Mouse (Mus musculus): ENCODE measurements at regions not wholly inside any gene's neighbourhood (a gene's known extent, or its start where the extent isn't known, plus 50 kb on each side); places are given as distances from the start of the nearest gene placed in this dataset.

- Histone ChIP-seq H3K9me3 (ENCODE audit: control insufficient read depth, low read length) (no peaks in the 10 kb centered on the region), H3K4me2 (ENCODE audit: low read length) (no peak overlapping the region), H3K9ac (replicated peaks; ENCODE audit: low read length) (no peak overlapping the region), H3K27ac (replicated peaks; ENCODE audit: low read depth, low read length) (no peak overlapping the region), H3K4me3 (replicated peaks; ENCODE audit: low read depth, low read length) (no peak overlapping the region), H3K4me1 (ENCODE audit: control insufficient read depth, insufficient read depth, low read length) (no peaks in the 10 kb centered on the region), H3K36me3 (ENCODE audit: control insufficient read depth, insufficient read depth, low read length) (no peaks in the 10 kb centered on the region), H3K27me3 (ENCODE audit: control insufficient read depth, insufficient read depth, low read length) (no peaks in the 10 kb centered on the region)
- WGBS = 87% methylated on average over 6 of the region's 6 CpGs
- DNase-seq = no peak
- ATAC-seq (ENCODE audit: low FRiP score, low TSS enrichment) = no peak
Measured at GRCm38 (mm10) chr13:72977213-72977612, 283.1 kb upstream of the Irx4 start.

GRCm38 (mm10) chr13:72977971-72978370 is 282.3 kb upstream of the Irx4 start:
- no peaks in the 10 kb centered on the region for H3K4me1 ChIP-seq (ENCODE audit: control insufficient read depth, insufficient read depth, low read length)
- no peaks in the 10 kb centered on the region for H3K36me3 ChIP-seq (ENCODE audit: control insufficient read depth, insufficient read depth, low read length)
- no peak for ATAC-seq (ENCODE audit: low FRiP score, low TSS enrichment)
- H3K9me3 ChIP-seq (ENCODE audit: control insufficient read depth, low read length) = no peaks in the 10 kb centered on the region
- no peak overlapping the region for H3K9ac ChIP-seq (replicated peaks; ENCODE audit: low read length)
- H3K27me3 ChIP-seq (ENCODE audit: control insufficient read depth, insufficient read depth, low read length) = no peaks in the 10 kb centered on the region
- 82% methylated on average over 3 of the region's 3 CpGs for WGBS
- H3K27ac ChIP-seq (replicated peaks; ENCODE audit: low read depth, low read length) = no peak overlapping the region
- H3K4me2 ChIP-seq (ENCODE audit: low read length) = no peak overlapping the region
- H3K4me3 ChIP-seq (replicated peaks; ENCODE audit: low read depth, low read length) = no peak overlapping the region
- DNase-seq = no peak

GRCm38 (mm10) chr13:72978966-72979365 is 281.3 kb upstream of the Irx4 start:
- Histone ChIP-seq H3K9ac (replicated peaks; ENCODE audit: low read length) (no peak overlapping the region), H3K36me3 (ENCODE audit: control insufficient read depth, insufficient read depth, low read length) (no peaks in the 10 kb centered on the region), H3K4me2 (ENCODE audit: low read length) (no peak overlapping the region), H3K27me3 (ENCODE audit: control insufficient read depth, insufficient read depth, low read length) (no peaks in the 10 kb centered on the region), H3K27ac (replicated peaks; ENCODE audit: low read depth, low read length) (no peak overlapping the region), H3K9me3 (ENCODE audit: control insufficient read depth, low read length) (no peaks in the 10 kb centered on the region), H3K4me3 (replicated peaks; ENCODE audit: low read depth, low read length) (no peak overlapping the region), H3K4me1 (ENCODE audit: control insufficient read depth, insufficient read depth, low read length) (no peaks in the 10 kb centered on the region)
- no peak for ATAC-seq (ENCODE audit: low FRiP score, low TSS enrichment)
- no peak for DNase-seq

- no peak overlapping the region for H3K4me2 ChIP-seq (ENCODE audit: low read length)
- H3K4me1 ChIP-seq (ENCODE audit: control insufficient read depth, insufficient read depth, low read length) = peaks cover 19% of the 10 kb centered on the region; the same call in 1 of the 2 replicates
- no peaks in the 10 kb centered on the region for H3K36me3 ChIP-seq (ENCODE audit: control insufficient read depth, insufficient read depth, low read length)
- DNase-seq (no peak), ATAC-seq (ENCODE audit: low FRiP score, low TSS enrichment) (no peak)
- no peak overlapping the region for H3K4me3 ChIP-seq (replicated peaks; ENCODE audit: low read depth, low read length)
- no peaks in the 10 kb centered on the region for H3K27me3 ChIP-seq (ENCODE audit: control insufficient read depth, insufficient read depth, low read length)
- no peaks in the 10 kb centered on the region for H3K9me3 ChIP-seq (ENCODE audit: control insufficient read depth, low read length)
- H3K9ac ChIP-seq (replicated peaks; ENCODE audit: low read length) = no peak overlapping the region
- 73% methylated on average over 17 of the region's 17 CpGs for WGBS
- no peak overlapping the region for H3K27ac ChIP-seq (replicated peaks; ENCODE audit: low read depth, low read length)
Measured at GRCm38 (mm10) chr13:72992589-72993409, 267.5 kb upstream of the Irx4 start.

- Histone ChIP-seq H3K27me3 (ENCODE audit: control insufficient read depth, insufficient read depth, low read length) (no peaks in the 10 kb centered on the region), H3K36me3 (ENCODE audit: control insufficient read depth, insufficient read depth, low read length) (no peaks in the 10 kb centered on the region), H3K27ac (replicated peaks; ENCODE audit: low read depth, low read length) (peak overlapping the region; percentile 26; the same call in 1 of the 2 replicates), H3K4me2 (ENCODE audit: low read length) (no peak overlapping the region), H3K9me3 (ENCODE audit: control insufficient read depth, low read length) (no peaks in the 10 kb centered on the region), H3K9ac (replicated peaks; ENCODE audit: low read length) (no peak overlapping the region), H3K4me3 (replicated peaks; ENCODE audit: low read depth, low read length) (no peak overlapping the region), H3K4me1 (ENCODE audit: control insufficient read depth, insufficient read depth, low read length) (peaks cover 19% of the 10 kb centered on the region; the same call in 1 of the 2 replicates)
- WGBS = 65% methylated on average over 3 of the region's 3 CpGs
- DNase-seq = no peak
- ATAC-seq (ENCODE audit: low FRiP score, low TSS enrichment) = no peak
Measured at GRCm38 (mm10) chr13:72993410-72993858, 266.8 kb upstream of the Irx4 start.

- Histone ChIP-seq H3K27ac (replicated peaks; ENCODE audit: low read depth, low read length) (no peak overlapping the region), H3K9me3 (ENCODE audit: control insufficient read depth, low read length) (no peaks in the 10 kb centered on the region), H3K27me3 (ENCODE audit: control insufficient read depth, insufficient read depth, low read length) (no peaks in the 10 kb centered on the region), H3K9ac (replicated peaks; ENCODE audit: low read length) (no peak overlapping the region), H3K4me1 (ENCODE audit: control insufficient read depth, insufficient read depth, low read length) (peaks cover 19% of the 10 kb centered on the region; the same call in 1 of the 2 replicates), H3K36me3 (ENCODE audit: control insufficient read depth, insufficient read depth, low read length) (no peaks in the 10 kb centered on the region), H3K4me3 (replicated peaks; ENCODE audit: low read depth, low read length) (no peak overlapping the region), H3K4me2 (ENCODE audit: low read length) (no peak overlapping the region)
- DNase-seq (no peak), ATAC-seq (ENCODE audit: low FRiP score, low TSS enrichment) (no peak)
Measured at GRCm38 (mm10) chr13:72994538-72994937, 265.7 kb upstream of the Irx4 start.

DNA sequence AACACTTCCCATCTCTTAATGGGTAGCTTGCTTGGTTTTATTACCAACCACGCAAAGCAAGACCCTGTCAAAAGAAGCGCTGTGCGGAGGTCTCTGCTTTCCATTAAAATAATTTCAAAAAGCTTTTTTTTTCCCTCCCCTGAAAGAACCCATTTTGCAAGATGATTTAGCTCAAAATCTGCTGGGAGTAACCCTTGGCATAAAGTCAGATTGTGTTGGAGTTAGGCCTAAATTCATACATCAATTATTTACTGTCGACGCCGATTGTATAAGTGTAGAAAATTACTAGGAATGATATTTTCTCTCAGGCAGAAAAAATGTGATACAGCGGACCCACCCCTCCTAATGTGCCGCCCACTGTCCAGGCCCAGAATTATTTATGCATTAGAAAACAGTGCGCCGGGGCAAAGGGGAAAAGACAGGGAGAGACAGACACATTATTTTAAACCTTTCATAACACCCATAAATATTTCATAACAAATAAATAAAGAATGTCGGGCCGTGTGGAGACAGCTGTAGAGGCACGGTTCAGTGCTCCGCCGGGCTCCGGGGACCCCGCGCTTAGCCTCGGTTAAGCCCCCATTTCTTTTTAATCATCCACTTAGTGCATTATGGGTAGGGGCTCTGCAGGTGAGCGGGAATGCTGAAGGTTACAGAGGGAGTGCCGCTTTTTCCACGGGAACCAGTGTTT is 251.3 kb upstream of the Irx4 start:
- Histone ChIP-seq H3K27me3 (ENCODE audit: control insufficient read depth, insufficient read depth, low read length) (no peaks in the 10 kb centered on the region), H3K4me3 (replicated peaks; ENCODE audit: low read depth, low read length) (no peak overlapping the region; the same call in 1 of the 2 replicates), H3K27ac (replicated peaks; ENCODE audit: low read depth, low read length) (peak overlapping the region; percentile 53), H3K36me3 (ENCODE audit: control insufficient read depth, insufficient read depth, low read length) (no peaks in the 10 kb centered on the region), H3K4me1 (ENCODE audit: control insufficient read depth, insufficient read depth, low read length) (peaks cover 14% of the 10 kb centered on the region; the same call in 1 of the 2 replicates), H3K4me2 (ENCODE audit: low read length) (peak overlapping the region; percentile 37), H3K9me3 (ENCODE audit: control insufficient read depth, low read length) (no peaks in the 10 kb centered on the region), H3K9ac (replicated peaks; ENCODE audit: low read length) (no peak overlapping the region)
- DNase-seq = peak; percentile 74
- WGBS = 35% methylated on average over 22 of the region's 22 CpGs
- ATAC-seq (ENCODE audit: low FRiP score, low TSS enrichment) = peak; percentile 85; the same call in 1 of the 2 replicates

- H3K4me1 ChIP-seq (ENCODE audit: control insufficient read depth, insufficient read depth, low read length) = peaks cover 14% of the 10 kb centered on the region; the same call in 1 of the 2 replicates
- ATAC-seq (ENCODE audit: low FRiP score, low TSS enrichment) (no peak), DNase-seq (no peak)
- 80% methylated on average over 15 of the region's 15 CpGs for WGBS
- no peak overlapping the region for H3K4me3 ChIP-seq (replicated peaks; ENCODE audit: low read depth, low read length)
- H3K27me3 ChIP-seq (ENCODE audit: control insufficient read depth, insufficient read depth, low read length) = no peaks in the 10 kb centered on the region
- H3K9ac ChIP-seq (replicated peaks; ENCODE audit: low read length) = no peak overlapping the region
- H3K27ac ChIP-seq (replicated peaks; ENCODE audit: low read depth, low read length) = peak overlapping the region; percentile 53
- peak overlapping the region; percentile 37 for H3K4me2 ChIP-seq (ENCODE audit: low read length)
- H3K9me3 ChIP-seq (ENCODE audit: control insufficient read depth, low read length) = no peaks in the 10 kb centered on the region
- no peaks in the 10 kb centered on the region for H3K36me3 ChIP-seq (ENCODE audit: control insufficient read depth, insufficient read depth, low read length)
Measured at GRCm38 (mm10) chr13:73009547-73010475, 250.5 kb upstream of the Irx4 start.
